Mouse (Mus musculus) brain, embryonic 14.5 days (tissue): ENCODE data around the gene Cacnb4. TPM values are rescaled to one million over a fixed set of nuclear protein-coding genes. Genes with fewer than 3 reads are reported as not detected.

Experiments used
- DNase-seq: peaks from one replicate; pipeline ENCODE4 v3.0.0-alpha.2; 2011; ENCODE audit warnings: low read depth
- CTCF ChIP-seq: fragments of 200-500 bp; IDR thresholded peaks from 2 replicates; pipeline ENCODE4 v1.5.1; 2012; ENCODE audit warnings: inconsistent platforms, mild to moderate bottlenecking, moderate library complexity, borderline replicate concordance; ENCODE audit not compliant: insufficient read depth, insufficient read length; ENCODE audit errors: extremely low read depth
- POLR2A ChIP-seq: fragments of 200-500 bp; IDR thresholded peaks from 2 replicates; pipeline ENCODE4 v1.6.1; 2012; ENCODE audit warnings: mild to moderate bottlenecking, inconsistent platforms, borderline replicate concordance; ENCODE audit not compliant: poor library complexity, insufficient read depth, insufficient read length, severe bottlenecking; ENCODE audit errors: extremely low read depth
- polyA plus RNA-seq: library from polyadenylated mRNA; depleted of rRNA; stranded (reverse); fragments of >200 nt; gene quantifications from 2 replicates; pipeline ENCODE4 v1.2.3, GENCODE M21; 2012

The Cacnb4 gene
- polyA plus RNA-seq, 1 experiment = 11.7 TPM

DNA sequence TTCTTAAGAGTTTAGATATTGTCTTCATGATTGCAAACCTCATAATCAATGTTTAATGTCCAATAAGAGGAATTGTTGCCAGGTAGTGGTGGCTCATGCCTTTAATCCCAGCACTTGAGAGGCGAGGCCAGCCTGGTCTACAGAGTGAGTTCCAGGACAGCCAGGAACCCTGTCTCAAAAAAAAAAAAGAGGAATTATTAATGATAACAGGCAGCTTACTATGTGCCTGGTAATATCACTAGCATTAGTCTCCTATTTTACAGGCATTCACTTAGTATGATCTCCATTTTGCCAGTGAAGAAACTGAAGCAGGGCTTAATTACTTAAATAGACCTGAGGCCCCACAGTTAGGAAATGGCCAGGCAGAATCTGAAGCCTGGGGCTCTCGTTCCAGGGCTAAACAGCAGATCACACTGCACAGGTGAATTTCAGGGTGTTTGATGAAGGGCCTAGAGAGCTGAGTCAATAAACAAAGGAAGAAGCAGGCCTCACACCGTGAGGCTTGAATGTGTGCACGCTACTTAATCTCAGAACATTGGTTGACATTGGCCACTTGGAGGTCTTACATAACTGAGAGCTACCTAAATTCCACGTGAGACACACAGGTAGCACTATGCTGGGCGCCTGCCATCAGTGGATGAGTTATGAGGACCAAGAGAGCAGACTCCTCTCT, 37.6 kb downstream of the Cacnb4 start:
- no peak for TF ChIP-seq POLR2A
- no peak for TF ChIP-seq CTCF
- DNase-seq = no peak

DNA sequence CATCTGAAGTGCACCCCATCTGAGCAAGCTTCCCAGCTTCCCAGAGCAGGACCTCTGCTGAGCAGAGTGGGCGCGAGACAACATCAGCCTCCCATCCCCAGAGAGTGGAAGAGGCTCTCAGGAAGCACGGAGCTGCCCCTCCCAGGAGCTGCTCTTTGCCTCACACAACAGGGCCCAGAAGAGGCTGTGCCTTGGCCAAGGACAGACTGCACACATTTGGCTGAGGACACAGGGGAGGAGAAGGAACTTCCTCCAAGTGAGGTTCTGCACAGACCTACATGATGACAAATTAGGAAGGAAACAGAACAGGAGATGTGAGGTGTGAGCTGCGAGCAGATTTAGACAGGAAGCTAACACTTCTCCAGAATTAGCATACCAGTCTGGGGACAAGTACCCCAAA, 38.4 kb downstream of the Cacnb4 start:
- DNase-seq = no peak

GRCm38 (mm10) chr2:52636051-52636450, 40.6 kb downstream of the Cacnb4 start:
- TF ChIP-seq POLR2A = no peak
- no peak for TF ChIP-seq CTCF
- DNase-seq = no peak

More for the DNA sequence above, 38.4 kb downstream of the Cacnb4 start:
- TF ChIP-seq CTCF (no peak), POLR2A (no peak)

DNA sequence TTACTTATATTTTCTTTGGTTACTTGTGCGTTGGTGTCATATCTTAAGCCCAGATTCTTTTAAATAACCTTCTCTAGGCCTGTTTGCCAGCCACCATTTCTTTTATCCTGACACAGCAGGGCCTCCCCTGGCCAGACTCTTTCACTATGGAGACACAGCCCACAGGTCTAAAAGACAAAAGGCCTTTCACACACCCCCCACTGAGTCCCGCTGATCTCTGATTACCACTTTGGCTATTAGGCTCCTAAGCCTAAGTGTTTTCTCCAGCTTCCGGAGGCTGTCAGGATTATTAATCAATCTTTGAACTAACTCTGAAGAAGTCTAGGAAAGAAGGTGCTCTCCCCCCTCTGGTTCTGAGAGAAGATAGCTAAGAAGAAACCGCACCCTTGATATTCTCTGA, 41.3 kb downstream of the Cacnb4 start:
- peak; percentile 49 for DNase-seq
- TF ChIP-seq POLR2A (no peak), CTCF (no peak)

DNA sequence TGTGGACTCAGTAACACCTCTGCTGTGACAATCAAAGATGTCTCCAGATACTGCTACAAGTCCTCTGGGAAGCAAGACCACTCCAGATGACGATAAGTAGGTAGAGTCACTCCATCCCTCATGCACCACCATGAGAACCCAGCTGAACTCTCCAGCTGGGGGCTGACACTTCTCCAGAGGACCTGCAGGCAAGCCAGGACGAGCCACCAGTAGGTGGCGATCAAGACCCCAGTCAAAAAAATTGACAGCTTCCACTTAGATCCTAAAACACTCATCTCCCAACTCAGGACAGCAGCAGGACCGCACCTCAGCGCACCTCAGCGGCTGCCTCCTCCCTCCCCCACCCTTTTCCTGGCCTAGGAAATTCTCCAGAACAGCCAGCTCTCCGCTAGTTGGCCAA, 43.8 kb downstream of the Cacnb4 start:
- no peak for TF ChIP-seq POLR2A
- peak; percentile 81 for TF ChIP-seq CTCF
- peak; percentile 73 for DNase-seq

- no peak for TF ChIP-seq CTCF
- no peak for TF ChIP-seq POLR2A
- no peak for DNase-seq
These were observed 48.4 kb downstream of the Cacnb4 start for GRCm38 (mm10) chr2:52628186-52628585.

DNA sequence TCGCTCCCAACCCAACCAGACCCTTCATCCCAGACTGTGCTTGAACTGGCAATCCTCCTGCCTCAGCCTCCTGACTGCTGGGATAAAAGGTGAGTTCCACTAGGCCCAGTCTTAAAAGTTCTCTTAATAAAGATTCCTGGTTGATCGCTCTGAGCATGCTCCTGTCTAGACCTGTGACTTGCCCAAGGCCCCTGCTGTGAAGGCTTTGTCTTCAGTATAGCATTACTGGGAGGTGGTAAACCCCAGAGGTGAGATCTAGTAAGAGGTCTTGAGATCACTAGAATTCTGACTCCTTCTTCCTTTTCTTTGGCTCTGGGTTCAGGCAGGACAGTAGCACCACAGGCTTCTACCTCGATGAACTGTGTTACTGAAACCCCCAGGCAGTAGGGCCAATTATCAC, 50.4 kb downstream of the Cacnb4 start:
- no peak for DNase-seq
- TF ChIP-seq CTCF (no peak), POLR2A (no peak)

DNA sequence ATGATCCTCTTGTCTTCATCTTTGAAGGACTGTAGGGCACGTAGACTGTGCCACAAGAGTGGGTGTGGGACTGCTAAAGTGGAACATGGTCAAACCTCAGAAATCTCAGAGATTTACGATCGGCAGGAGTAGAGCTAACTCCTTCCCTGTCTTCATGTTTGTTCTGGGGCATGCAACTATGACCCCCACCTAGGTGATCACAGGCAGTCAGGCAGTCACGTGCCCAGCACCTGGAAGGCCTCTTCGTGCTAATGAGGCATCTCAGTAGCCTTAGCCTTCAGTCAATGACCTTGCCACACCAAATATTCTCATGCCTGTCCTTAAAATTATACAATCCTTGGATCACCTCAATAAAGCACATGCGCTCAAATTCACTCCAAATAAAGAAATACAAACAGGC, 50.9 kb downstream of the Cacnb4 start:
- no peak for DNase-seq
- TF ChIP-seq CTCF (no peak), POLR2A (no peak)

GRCm38 (mm10) chr2:52623921-52624404, 52.7 kb downstream of the Cacnb4 start:
- TF ChIP-seq POLR2A (no peak), CTCF (no peak)
- peak; percentile 81 for DNase-seq

- DNase-seq = no peak
- no peak for TF ChIP-seq POLR2A
- TF ChIP-seq CTCF = no peak
These were observed 53.2 kb downstream of the Cacnb4 start for GRCm38 (mm10) chr2:52623461-52623860.

DNA sequence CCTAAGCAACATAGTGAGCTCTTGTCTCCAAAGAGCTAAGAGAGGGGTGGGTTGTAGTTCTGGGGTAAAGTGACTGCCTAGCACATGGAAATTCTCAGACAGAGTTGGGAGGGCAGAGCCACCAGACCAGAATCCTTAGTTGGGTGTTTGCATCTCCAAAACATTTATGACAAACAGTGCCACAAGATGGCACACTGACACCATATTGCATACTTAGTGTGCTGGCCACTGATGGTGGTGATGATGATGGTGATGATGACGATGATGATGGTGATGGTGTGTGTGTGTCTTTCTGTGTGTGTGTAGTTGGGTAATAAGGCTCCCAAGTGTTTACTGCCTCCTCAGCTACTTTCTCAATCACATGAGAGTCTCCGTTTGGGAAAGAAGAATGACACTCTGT, 54.0 kb downstream of the Cacnb4 start:
- peak; percentile 35 for DNase-seq
- TF ChIP-seq CTCF (peak; percentile 40; the same call in 1 of the 2 replicates), POLR2A (no peak)

DNA sequence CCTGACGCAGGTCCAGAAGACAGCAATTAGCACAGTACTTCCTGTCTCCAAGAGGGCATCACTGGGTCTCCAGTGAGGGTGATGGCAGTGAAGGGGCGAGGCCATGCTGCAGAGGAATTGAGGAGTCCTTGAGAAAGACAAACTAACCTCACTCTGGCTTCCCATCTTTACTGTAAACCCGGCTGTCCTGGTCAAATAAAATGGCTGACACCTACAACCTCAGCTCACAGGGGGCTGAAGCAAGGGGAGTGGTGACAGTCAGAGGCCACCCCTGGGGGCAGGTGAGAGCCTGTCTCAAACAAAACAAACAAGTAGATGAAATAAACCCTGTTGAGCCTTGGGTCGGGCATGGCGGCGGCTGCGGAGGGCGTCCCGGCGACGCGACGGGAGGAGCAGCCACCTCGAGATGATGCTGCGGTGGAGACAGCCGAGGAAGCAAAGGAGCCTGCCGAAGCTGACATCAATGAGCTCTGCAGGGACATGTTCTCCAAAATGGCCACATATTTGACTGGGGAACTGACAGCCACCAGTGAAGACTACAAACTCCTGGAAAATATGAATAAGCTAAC, 57.1 kb downstream of the Cacnb4 start:
- TF ChIP-seq POLR2A = no peak
- TF ChIP-seq CTCF = no peak
- no peak for DNase-seq

DNA sequence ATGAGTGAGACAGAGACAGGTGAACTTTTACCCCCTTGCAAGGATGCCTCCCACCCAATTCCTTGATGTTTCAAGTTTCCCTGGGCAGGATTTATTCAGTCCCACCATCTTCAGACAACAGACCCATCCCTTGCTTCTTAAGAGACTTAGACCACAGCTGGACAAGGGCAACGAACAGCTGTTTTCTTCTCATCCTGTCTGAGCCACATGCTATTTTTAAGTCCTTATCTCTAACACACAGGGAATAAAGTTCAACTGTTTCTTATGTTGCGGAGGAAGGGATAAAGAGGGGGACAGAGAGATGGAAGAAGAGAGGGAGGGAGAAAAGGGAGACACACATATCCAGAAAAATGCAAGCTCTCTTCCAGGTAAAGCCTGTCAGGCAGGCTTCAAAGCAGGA, 57.8 kb downstream of the Cacnb4 start:
- no peak for DNase-seq
- no peak for TF ChIP-seq POLR2A
- no peak for TF ChIP-seq CTCF

DNA sequence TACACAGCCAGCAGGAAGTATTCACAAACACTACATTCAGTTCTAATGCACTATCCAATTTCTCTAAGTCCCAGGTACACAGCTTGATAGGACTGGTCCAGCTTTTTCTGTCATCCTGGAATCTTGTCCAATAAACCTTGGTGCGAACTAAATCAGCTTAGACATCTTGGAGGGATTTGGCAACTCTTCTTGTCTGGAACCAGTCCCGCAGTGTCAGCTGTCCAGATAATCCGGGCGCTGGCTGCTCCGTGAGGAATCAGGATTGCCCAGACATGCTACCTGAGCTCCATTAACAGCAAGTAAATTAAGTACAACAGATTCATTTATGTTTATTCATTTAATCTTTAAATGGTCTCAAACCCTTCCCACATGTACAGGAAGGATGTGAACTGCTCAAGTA, 61.2 kb downstream of the Cacnb4 start:
- peak; percentile 68 for DNase-seq
- TF ChIP-seq CTCF = no peak
- no peak for TF ChIP-seq POLR2A
